Mouse (Mus musculus) hindbrain, embryonic 11.5 days (tissue): Measurements from ENCODE around the gene Myof. TPM values are rescaled to one million over a fixed set of nuclear protein-coding genes. Genes with fewer than 3 reads are reported as not detected.

Experiments
- polyA plus RNA-seq: library from polyadenylated mRNA; unstranded; fragments of >200 nt; fragmentation: Nextera tagmentation; extraction: Ambion mirVana; gene quantifications from 2 replicates; pipeline ENCODE4 v1.2.1, GENCODE M21; 2014

Myof gene
- polyA plus RNA-seq, 1 experiment from 2014 or later: 3.4 TPM

Other genes starting within 250 kb of the Myof start
- gene Cep55, start 11.4 kb upstream of the Myof start, polyA plus RNA-seq: 44.1 and 46.9 TPM in 2 replicates
- gene Ffar4, start 53.5 kb upstream of the Myof start, polyA plus RNA-seq: not detected in 2 replicates
- 1.1 and 2.0 TPM in 2 replicates for gene Rbp4, start 81.7 kb upstream of the Myof start, polyA plus RNA-seq
- 0.24 TPM in 1 of 2 replicates, not detected in the other for gene Pde6c, start 89.2 kb upstream of the Myof start, polyA plus RNA-seq
- gene Fra10ac1, start 180.6 kb upstream of the Myof start, polyA plus RNA-seq: 47.2 and 54.0 TPM in 2 replicates
- 2.1 TPM in 2 replicates for gene Lgi1, start 221.0 kb upstream of the Myof start, polyA plus RNA-seq